Mouse (Mus musculus): ENCODE measurements around the gene Eef1a1.

Eef1a1 gene

GRCm38 (mm10) chr9:78473588-78473987, 15.4 kb downstream of the Eef1a1 start:
- CTCF ChIA-PET = no interaction called here

GRCm38 (mm10) chr9:78465725-78466124, 23.2 kb downstream of the Eef1a1 start:
- CTCF ChIA-PET = no interaction called here

More at GRCm38 (mm10) chr9:78473588-78473987, 15.4 kb downstream of the Eef1a1 start:
- POLR2A ChIA-PET = interaction anchor here (0.6 to 27.8 kb wide), 33 partner anchors 7 to 282 kb away, joined by 3 to 1056 read pairs (median 7); partner anchors contain the start of genes Dppa5a (in 2 of the 4), Cgas (in 1 of the 4), Gm17324 (in 1 of the 4) and Mto1 (in 1 of the 4)

GRCm38 (mm10) chr9:78463337-78463736, 25.6 kb downstream of the Eef1a1 start:
- ChIA-PET CTCF (no interaction called here), POLR2A (interaction anchor here in 3 of 4 experiments (0.6 to 27.8 kb wide), 8 partner anchors 10 to 119 kb away, joined by 3 to 1056 read pairs (median 18); partner anchors contain the start of gene Gm17324 (in 1 of the 3))

More at GRCm38 (mm10) chr9:78465725-78466124, 23.2 kb downstream of the Eef1a1 start:
- POLR2A ChIA-PET = interaction anchor here in 3 of 4 experiments (0.9 to 27.8 kb wide), 10 partner anchors 8 to 60 kb away, joined by 3 to 1056 read pairs (median 14); partner anchors contain the start of genes Gm17324 (in 2 of the 3), Mto1 (in 2 of the 3) and Cgas (in 1 of the 3)

GRCm38 (mm10) chr9:78457026-78457425, 31.9 kb downstream of the Eef1a1 start:
- ChIA-PET POLR2A (interaction anchor here (0.7 to 3.2 kb wide), 32 partner anchors 8 to 262 kb away, joined by 3 to 24 read pairs (median 4); partner anchors contain the start of genes Gm17324 (in 3 of the 4), Mto1 (in 2 of the 4), Cgas (in 1 of the 4) and Ddx43 (in 1 of the 4)), CTCF (interaction anchor here in 1 of 4 experiments (0.6 kb wide), 1 partner anchor 61 kb away, joined by 4 read pairs; no protein-coding TSS in a partner anchor)

- POLR2A ChIA-PET = interaction anchor here in 2 of 4 experiments (0.7 to 3.5 kb wide), 10 partner anchors 9 to 93 kb away, joined by 3 to 16 read pairs (median 6); no protein-coding TSS in a partner anchor
- CTCF ChIA-PET = interaction anchor here in 2 of 4 experiments (0.6 to 2.6 kb wide), 2 partner anchors 19 to 93 kb away, joined by 3 to 10 read pairs; no protein-coding TSS in a partner anchor
Measured at GRCm38 (mm10) chr9:78451382-78451781, 37.6 kb downstream of the Eef1a1 start.

DNA sequence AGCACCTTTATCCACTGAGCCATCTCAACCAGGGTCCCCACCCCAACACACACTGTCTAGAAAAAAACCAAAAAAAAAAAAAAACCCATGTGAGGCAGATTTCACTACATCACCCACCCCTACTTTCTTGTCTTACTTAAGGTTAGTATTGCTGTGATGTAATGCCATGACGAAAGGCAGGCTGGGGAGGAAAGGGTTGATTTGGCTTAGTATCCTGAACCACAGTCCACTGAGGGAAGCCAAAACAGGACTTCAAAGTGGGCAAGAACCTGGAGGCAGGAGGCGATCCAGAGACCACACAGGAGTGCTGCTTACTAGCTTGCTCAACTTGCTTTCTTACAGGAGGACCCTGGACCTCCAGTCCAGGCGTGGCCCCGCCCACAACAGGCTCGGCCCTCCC, 38.5 kb downstream of the Eef1a1 start:
- ChIA-PET POLR2A (interaction anchor here in 3 of 4 experiments (0.6 to 3.5 kb wide), 24 partner anchors 8 to 124 kb away, joined by 3 to 16 read pairs (median 4); partner anchors contain the start of gene Dppa5a (in 1 of the 3)), CTCF (interaction anchor here in 2 of 4 experiments (0.6 to 2.6 kb wide), 3 partner anchors 13 to 92 kb away, joined by 3 to 10 read pairs (median 4); no protein-coding TSS in a partner anchor)

- POLR2A ChIA-PET = interaction anchor here (0.5 to 2.6 kb wide), 61 partner anchors 8 to 257 kb away, joined by 3 to 23 read pairs (median 4); partner anchors contain the start of genes Dppa5a (in 2 of the 4) and Ddx43 (in 1 of the 4)
- CTCF ChIA-PET = interaction anchor here (0.6 to 1.0 kb wide), 6 partner anchors 90 to 766 kb away, joined by 3 to 5 read pairs (median 3); no protein-coding TSS in a partner anchor
Measured at GRCm38 (mm10) chr9:78447973-78448873, 40.7 kb downstream of the Eef1a1 start, which contains the start of the genes Mto1 and Gm17324. Mto1 (plus strand) TSS chr9:78448208. Gm17324 (minus strand) TSS chr9:78448786.

- ChIA-PET CTCF (interaction anchor here in 2 of 4 experiments (0.7 to 1.0 kb wide), 3 partner anchors 89 to 395 kb away, joined by 3 to 5 read pairs (median 3); no protein-coding TSS in a partner anchor), POLR2A (interaction anchor here (0.5 to 2.6 kb wide), 51 partner anchors 9 to 256 kb away, joined by 3 to 23 read pairs (median 4); partner anchors contain the start of genes Dppa5a (in 2 of the 4) and Ddx43 (in 1 of the 4))
Measured at GRCm38 (mm10) chr9:78447606-78447972, 41.4 kb downstream of the Eef1a1 start.

GRCm38 (mm10) chr9:78442579-78443392, 46.2 kb downstream of the Eef1a1 start, which contains the start of gene Cgas:
Cgas (minus strand) TSS chr9:78443237.
- ChIA-PET CTCF (interaction anchor here in 3 of 4 experiments (1.1 to 1.9 kb wide), 4 partner anchors 11 to 85 kb away, joined by 4 to 15 read pairs (median 4); no protein-coding TSS in a partner anchor), POLR2A (interaction anchor here in 3 of 4 experiments (0.5 to 3.2 kb wide), 52 partner anchors 8 to 251 kb away, joined by 3 to 31 read pairs (median 4); partner anchors contain the start of genes Dppa5a (in 2 of the 3), Ddx43 (in 1 of the 3), Eef1a1 (in 1 of the 3) and Ooep (in 1 of the 3))

- ChIA-PET CTCF (interaction anchor here (0.6 to 1.9 kb wide), 5 partner anchors 10 to 85 kb away, joined by 4 to 15 read pairs (median 4); no protein-coding TSS in a partner anchor), POLR2A (interaction anchor here in 3 of 4 experiments (0.6 to 3.2 kb wide), 53 partner anchors 8 to 250 kb away, joined by 3 to 31 read pairs (median 4); partner anchors contain the start of genes Dppa5a (in 2 of the 3), Ddx43 (in 1 of the 3), Eef1a1 (in 1 of the 3) and Ooep (in 1 of the 3))
Measured at GRCm38 (mm10) chr9:78442237-78442578, 46.7 kb downstream of the Eef1a1 start.

DNA sequence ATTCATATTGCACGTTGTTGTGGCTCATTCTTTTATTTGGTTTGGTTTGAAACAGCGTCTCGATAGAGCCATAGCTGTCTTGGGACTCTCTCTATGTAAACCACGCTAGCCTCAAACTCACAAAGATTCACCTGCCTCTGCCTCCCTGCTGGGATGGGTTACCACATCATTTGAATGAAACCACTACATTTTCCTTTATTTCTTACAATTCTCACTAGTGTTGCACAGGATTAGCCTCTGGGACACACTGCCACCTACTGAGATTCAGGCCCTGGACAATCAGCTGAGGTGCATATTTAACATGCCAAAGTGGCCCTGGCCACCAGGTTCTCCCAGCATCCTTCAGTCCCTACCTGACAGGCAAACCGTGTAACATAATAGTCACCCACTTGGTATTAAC, 49.5 kb downstream of the Eef1a1 start:
- CTCF ChIA-PET = no interaction called here

DNA sequence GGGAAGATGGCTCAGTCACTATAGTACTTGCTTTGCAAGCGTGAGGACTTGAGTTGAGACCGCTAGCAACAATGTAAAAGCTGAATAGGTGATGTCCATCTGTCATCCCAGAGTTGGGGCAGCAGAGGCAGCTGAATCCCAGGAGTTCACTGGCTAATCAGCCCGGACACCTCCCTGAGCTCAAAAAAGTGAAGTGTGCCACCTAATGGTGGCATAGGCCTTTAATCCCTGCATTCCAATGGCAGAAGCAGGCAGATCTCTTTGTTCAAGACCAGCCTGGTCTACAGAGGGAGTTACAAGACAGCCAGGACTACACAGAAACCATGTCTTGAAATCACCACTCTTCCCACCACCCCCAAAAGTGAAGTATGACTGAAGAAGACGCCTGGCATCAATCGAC, 56.5 kb downstream of the Eef1a1 start:
- POLR2A ChIA-PET = interaction anchor here in 3 of 4 experiments (0.5 to 3.4 kb wide), 7 partner anchors 10 to 64 kb away, joined by 3 to 24 read pairs (median 3); partner anchors contain the start of gene Cgas (in 2 of the 3)
- CTCF ChIA-PET = interaction anchor here in 3 of 4 experiments (0.6 to 1.7 kb wide), 10 partner anchors 10 to 115 kb away, joined by 3 to 15 read pairs (median 4); partner anchors contain the start of gene Cgas (in 2 of the 3)

More for the DNA sequence above, 49.5 kb downstream of the Eef1a1 start:
- POLR2A ChIA-PET = interaction anchor here in 3 of 4 experiments (0.6 to 2.6 kb wide), 8 partner anchors 8 to 44 kb away, joined by 3 to 14 read pairs (median 8); partner anchors contain the start of gene Mto1 (in 1 of the 3)

DNA sequence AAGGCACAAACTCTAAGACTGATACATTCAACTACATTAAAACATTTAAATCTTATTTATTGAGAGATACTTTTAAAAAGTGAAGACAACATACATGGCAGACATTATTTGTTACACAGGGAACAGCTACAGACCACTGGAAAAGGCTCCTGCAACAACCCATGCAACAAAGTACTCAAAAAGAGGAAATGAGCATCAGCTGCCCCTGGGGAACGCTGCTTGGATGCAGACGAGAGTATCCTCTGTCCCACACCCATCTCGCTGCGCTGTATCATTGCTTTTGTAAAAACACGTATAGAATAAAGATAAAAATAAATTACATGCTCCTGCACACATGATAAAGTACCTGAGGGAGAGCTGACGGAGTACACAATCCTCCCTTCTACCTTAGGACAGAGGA, 58.5 kb downstream of the Eef1a1 start:
- ChIA-PET POLR2A (interaction anchor here in 3 of 4 experiments (0.6 to 3.4 kb wide), 9 partner anchors 9 to 191 kb away, joined by 3 to 24 read pairs (median 5); partner anchors contain the start of genes Cgas (in 2 of the 3) and Gm17324 (in 1 of the 3)), CTCF (interaction anchor here in 1 of 4 experiments (0.6 kb wide), 1 partner anchor 70 kb away, joined by 4 read pairs; no protein-coding TSS in a partner anchor)

GRCm38 (mm10) chr9:78429551-78429950, 59.4 kb downstream of the Eef1a1 start:
- CTCF ChIA-PET = interaction anchor here in 2 of 4 experiments (0.6 kb wide), 2 partner anchors 88 to 92 kb away, joined by 3 read pairs; no protein-coding TSS in a partner anchor
- POLR2A ChIA-PET = interaction anchor here in 3 of 4 experiments (0.5 to 2.8 kb wide), 13 partner anchors 8 to 85 kb away, joined by 3 to 11 read pairs (median 6); partner anchors contain the start of genes Cgas (in 2 of the 3), Ddx43 (in 1 of the 3), Gm17324 (in 1 of the 3) and Mto1 (in 1 of the 3)

- POLR2A ChIA-PET = interaction anchor here in 3 of 4 experiments (0.5 to 2.8 kb wide), 15 partner anchors 8 to 84 kb away, joined by 3 to 11 read pairs (median 5); partner anchors contain the start of genes Cgas (in 2 of the 3), Ddx43 (in 2 of the 3), Dppa5a (in 1 of the 3) and Mto1 (in 1 of the 3)
- CTCF ChIA-PET = interaction anchor here in 2 of 4 experiments (0.6 to 0.8 kb wide), 3 partner anchors 11 to 88 kb away, joined by 3 to 4 read pairs (median 3); partner anchors contain the start of gene Ddx43 (in 1 of the 2)
Measured at GRCm38 (mm10) chr9:78428870-78429432, 60.0 kb downstream of the Eef1a1 start.

All from embryonic stem cell, embryonic (primary cell).